Mouse (Mus musculus) bone marrow, adult 2 months (tissue): ENCODE measurements around the gene Nckap1.

Source experiments
- CTCF ChIP-seq: fragments of 200-500 bp; IDR thresholded peaks from 2 replicates; pipeline ENCODE4 v1.5.1; 2011; ENCODE audit warnings: low read length, control low read depth; ENCODE audit not compliant: control insufficient read depth, insufficient read depth
- POLR2A ChIP-seq: fragments of 200-500 bp; IDR thresholded peaks from 2 replicates; pipeline ENCODE4 v1.6.1; 2011; ENCODE audit warnings: low read depth, mild to moderate bottlenecking, control low read depth, low read length, borderline replicate concordance; ENCODE audit not compliant: control insufficient read depth

DNA sequence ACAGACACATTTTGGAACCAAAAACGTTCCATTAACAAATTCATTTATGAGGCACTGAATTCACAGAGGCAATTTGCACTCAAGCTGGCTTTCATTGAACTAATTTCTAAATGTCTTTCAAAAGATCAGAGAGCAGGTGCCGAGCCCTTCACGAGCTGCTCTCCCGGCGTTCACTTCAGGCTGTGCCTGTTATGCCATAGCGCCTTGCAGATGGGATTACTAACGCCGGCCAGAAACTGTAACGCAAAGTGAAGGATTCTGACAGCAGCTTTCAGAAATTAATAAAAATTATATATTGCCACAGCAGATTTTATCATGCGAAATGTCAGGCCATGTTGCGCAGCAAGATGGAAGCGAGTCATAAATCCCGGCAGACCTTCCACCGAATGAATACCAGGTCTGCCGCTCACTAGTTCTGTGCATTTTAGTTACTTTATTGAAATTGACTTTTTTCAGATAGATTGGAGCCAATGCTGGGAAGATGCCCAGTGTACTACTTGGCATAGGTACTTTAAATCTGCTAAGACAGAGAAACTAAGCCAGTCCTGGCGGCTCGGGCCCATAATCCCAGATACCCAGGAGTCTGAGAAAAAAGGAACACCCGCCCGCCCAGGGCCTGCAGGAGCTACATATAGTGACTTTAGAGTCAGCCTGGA lies 22.7 kb upstream of the Nckap1 start:
- no peak for TF ChIP-seq CTCF
- TF ChIP-seq POLR2A, result no peak
